Mouse (Mus musculus): ENCODE results near the gene Son. TPM values are rescaled to one million over a fixed set of nuclear protein-coding genes. Genes with fewer than 3 reads are reported as not detected.

Son gene
- total and polyA plus RNA-seq, 2 experiments: 59.5 to 106 TPM

GRCm38 (mm10) chr16:91628673-91629072 lies 18.6 kb upstream of the Son start:
- TF ChIP-seq POLR2A (IDR thresholded peaks at IDR 0.05; ENCODE audit: extremely low read depth, insufficient read depth, low read length): no peak
- TF ChIP-seq CTCF (IDR thresholded peaks at IDR 0.05; ENCODE audit: low read depth, low read length): no peak
- Histone ChIP-seq H3K27me3 (ENCODE audit: control insufficient read depth, insufficient read depth, low read length) (no peaks in the 10 kb centered on the region), H3K27ac (replicated peaks; ENCODE audit: insufficient read depth, low read depth, low read length) (no peak overlapping the region), H3K4me1 (ENCODE audit: control insufficient read depth, insufficient read depth, low read length) (no peaks in the 10 kb centered on the region; the same call in 1 of the 2 replicates), H3K79me2 (ENCODE audit: control insufficient read depth, insufficient read depth, low read length) (no peaks in the 10 kb centered on the region), H3K9ac (ENCODE audit: low read depth, low read length) (no peak overlapping the region), H3K36me3 (ENCODE audit: control insufficient read depth, insufficient read depth, low read length) (peaks cover 55% of the 10 kb centered on the region), H3K4me3 (ENCODE audit: insufficient read depth, low read depth, low read length) (no peak overlapping the region)
- 44% methylated on average over 3 of the region's 3 CpGs for WGBS
- no peak for DNase-seq (ENCODE audit: extremely low read depth, low read depth, low spot score)

GRCm38 (mm10) chr16:91629749-91630148 lies 17.6 kb upstream of the Son start:
- Histone ChIP-seq H3K36me3 (ENCODE audit: control insufficient read depth, insufficient read depth, low read length) (peaks cover 52% of the 10 kb centered on the region), H3K27me3 (ENCODE audit: control insufficient read depth, insufficient read depth, low read length) (no peaks in the 10 kb centered on the region), H3K27ac (replicated peaks; ENCODE audit: insufficient read depth, low read depth, low read length) (no peak overlapping the region), H3K79me2 (ENCODE audit: control insufficient read depth, insufficient read depth, low read length) (no peaks in the 10 kb centered on the region), H3K4me1 (ENCODE audit: control insufficient read depth, insufficient read depth, low read length) (no peaks in the 10 kb centered on the region; the same call in 1 of the 2 replicates), H3K9ac (ENCODE audit: low read depth, low read length) (no peak overlapping the region), H3K4me3 (ENCODE audit: insufficient read depth, low read depth, low read length) (no peak overlapping the region)
- no peak for DNase-seq (ENCODE audit: extremely low read depth, low read depth, low spot score)
- TF ChIP-seq POLR2A (IDR thresholded peaks at IDR 0.05; ENCODE audit: extremely low read depth, insufficient read depth, low read length): no peak
- 89% methylated on average over 4 of the region's 4 CpGs for WGBS

GRCm38 (mm10) chr16:91630584-91630983 lies 16.7 kb upstream of the Son start:
- no peaks in the 10 kb centered on the region for H3K27me3 ChIP-seq (ENCODE audit: control insufficient read depth, insufficient read depth, low read length)
- H3K79me2 ChIP-seq (ENCODE audit: control insufficient read depth, insufficient read depth, low read length): no peaks in the 10 kb centered on the region
- TF ChIP-seq CTCF (IDR thresholded peaks at IDR 0.05; ENCODE audit: low read depth, low read length): no peak
- no peak for TF ChIP-seq POLR2A (IDR thresholded peaks at IDR 0.05; ENCODE audit: extremely low read depth, insufficient read depth, low read length)
- no peaks in the 10 kb centered on the region; the same call in 1 of the 2 replicates for H3K4me1 ChIP-seq (ENCODE audit: control insufficient read depth, insufficient read depth, low read length)
- H3K36me3 ChIP-seq (ENCODE audit: control insufficient read depth, insufficient read depth, low read length): peaks cover 44% of the 10 kb centered on the region
- 81% methylated on average over 1 of the region's 1 CpGs for WGBS
- DNase-seq (ENCODE audit: extremely low read depth, low read depth, low spot score): no peak
- no peak overlapping the region for H3K27ac ChIP-seq (replicated peaks; ENCODE audit: insufficient read depth, low read depth, low read length)
- no peak overlapping the region for H3K9ac ChIP-seq (ENCODE audit: low read depth, low read length)
- H3K4me3 ChIP-seq (ENCODE audit: insufficient read depth, low read depth, low read length): no peak overlapping the region

- no peak for TF ChIP-seq CTCF (IDR thresholded peaks at IDR 0.05; ENCODE audit: low read depth, low read length)
- TF ChIP-seq POLR2A (IDR thresholded peaks at IDR 0.05; ENCODE audit: extremely low read depth, insufficient read depth, low read length): no peak
- no peak overlapping the region for H3K4me3 ChIP-seq (ENCODE audit: insufficient read depth, low read depth, low read length)
- no peaks in the 10 kb centered on the region for H3K27me3 ChIP-seq (ENCODE audit: control insufficient read depth, insufficient read depth, low read length)
- no peak overlapping the region for H3K27ac ChIP-seq (replicated peaks; ENCODE audit: insufficient read depth, low read depth, low read length)
- peaks cover 50% of the 10 kb centered on the region for H3K36me3 ChIP-seq (ENCODE audit: control insufficient read depth, insufficient read depth, low read length)
- H3K4me1 ChIP-seq (ENCODE audit: control insufficient read depth, insufficient read depth, low read length): no peaks in the 10 kb centered on the region; the same call in 1 of the 2 replicates
- no peaks in the 10 kb centered on the region for H3K79me2 ChIP-seq (ENCODE audit: control insufficient read depth, insufficient read depth, low read length)
- peak; percentile 28 for DNase-seq (ENCODE audit: extremely low read depth, low read depth, low spot score)
- H3K9ac ChIP-seq (ENCODE audit: low read depth, low read length): no peak overlapping the region
- WGBS: 80% methylated on average over 5 of the region's 5 CpGs
These were observed 14.9 kb upstream of the Son start for GRCm38 (mm10) chr16:91632439-91632838.

GRCm38 (mm10) chr16:91632940-91633339 lies 14.4 kb upstream of the Son start:
- Histone ChIP-seq H3K4me3 (ENCODE audit: insufficient read depth, low read depth, low read length) (no peak overlapping the region), H3K4me1 (ENCODE audit: control insufficient read depth, insufficient read depth, low read length) (no peaks in the 10 kb centered on the region; the same call in 1 of the 2 replicates), H3K9ac (ENCODE audit: low read depth, low read length) (no peak overlapping the region), H3K79me2 (ENCODE audit: control insufficient read depth, insufficient read depth, low read length) (no peaks in the 10 kb centered on the region), H3K27me3 (ENCODE audit: control insufficient read depth, insufficient read depth, low read length) (no peaks in the 10 kb centered on the region), H3K27ac (replicated peaks; ENCODE audit: insufficient read depth, low read depth, low read length) (no peak overlapping the region), H3K36me3 (ENCODE audit: control insufficient read depth, insufficient read depth, low read length) (peaks cover 51% of the 10 kb centered on the region)
- peak; percentile 62 for DNase-seq (ENCODE audit: extremely low read depth, low read depth, low spot score)
- WGBS: 71% methylated on average over 7 of the region's 7 CpGs
- TF ChIP-seq POLR2A (IDR thresholded peaks at IDR 0.05; ENCODE audit: extremely low read depth, insufficient read depth, low read length) (no peak), CTCF (IDR thresholded peaks at IDR 0.05; ENCODE audit: low read depth, low read length) (no peak)

- H3K27me3 ChIP-seq (ENCODE audit: control insufficient read depth, insufficient read depth, low read length): no peaks in the 10 kb centered on the region
- no peak for DNase-seq (ENCODE audit: extremely low read depth, low read depth, low spot score)
- no peaks in the 10 kb centered on the region for H3K79me2 ChIP-seq (ENCODE audit: control insufficient read depth, insufficient read depth, low read length)
- H3K27ac ChIP-seq (replicated peaks; ENCODE audit: insufficient read depth, low read depth, low read length): no peak overlapping the region
- no peak for TF ChIP-seq POLR2A (IDR thresholded peaks at IDR 0.05; ENCODE audit: extremely low read depth, insufficient read depth, low read length)
- TF ChIP-seq CTCF (IDR thresholded peaks at IDR 0.05; ENCODE audit: low read depth, low read length): no peak
- WGBS: 85% methylated on average over 12 of the region's 12 CpGs
- H3K36me3 ChIP-seq (ENCODE audit: control insufficient read depth, insufficient read depth, low read length): peaks cover 50% of the 10 kb centered on the region
- no peak overlapping the region for H3K4me3 ChIP-seq (ENCODE audit: insufficient read depth, low read depth, low read length)
- no peak overlapping the region for H3K9ac ChIP-seq (ENCODE audit: low read depth, low read length)
- no peaks in the 10 kb centered on the region; the same call in 1 of the 2 replicates for H3K4me1 ChIP-seq (ENCODE audit: control insufficient read depth, insufficient read depth, low read length)
These were observed 13.7 kb upstream of the Son start for GRCm38 (mm10) chr16:91633641-91634040.

All from liver, adult 2 months (tissue).